Mouse (Mus musculus) heart, adult 2 months (tissue): ENCODE data around the gene Spint4. TPM values are rescaled to one million over a fixed set of nuclear protein-coding genes. Genes with fewer than 3 reads are reported as not detected.

ENCODE experiments used
- DNase-seq, 2 experiments: peaks; one replicate each; pipeline ENCODE4 v3.0.0; 2021
- H3K27ac ChIP-seq: fragments of 200-600 bp; 2 replicates; pipeline ENCODE4 v1.8.1; 2022
- H3K27me3 ChIP-seq: fragments of 200-500 bp; 2 replicates; pipeline ENCODE4 v1.6.1; 2012; ENCODE audit warnings: mild to moderate bottlenecking, low read length, inconsistent platforms, mixed read lengths; ENCODE audit not compliant: control insufficient read depth, insufficient read depth
- H3K36me3 ChIP-seq: fragments of 200-500 bp; 2 replicates; pipeline ENCODE4 v1.6.1; 2012; ENCODE audit warnings: low read length, inconsistent platforms; ENCODE audit not compliant: control insufficient read depth, insufficient read depth
- H3K4me1 ChIP-seq: fragments of 200-500 bp; 2 replicates; pipeline ENCODE4 v1.6.1; 2011; ENCODE audit warnings: low read length; ENCODE audit not compliant: control insufficient read depth, insufficient read depth
- H3K4me3 ChIP-seq: fragments of 200-600 bp; 2 replicates; pipeline ENCODE4 v1.8.1; 2022
- H3K79me2 ChIP-seq: fragments of 200-500 bp; replicated peaks from 2 replicates; pipeline ENCODE4 v1.6.1; 2012; ENCODE audit warnings: mild to moderate bottlenecking, inconsistent platforms, low read length, moderate library complexity, mixed read lengths; ENCODE audit not compliant: control insufficient read depth, insufficient read depth
- H3K9ac ChIP-seq: fragments of 200-500 bp; 2 replicates; pipeline ENCODE4 v1.6.1; 2012; ENCODE audit warnings: low read depth, mild to moderate bottlenecking, control low read depth, inconsistent platforms, low read length, mixed read lengths
- CTCF ChIP-seq: fragments of 200-600 bp; IDR thresholded peaks from 2 replicates; pipeline ENCODE4 v1.8.1; 2022; ENCODE audit warnings: antibody characterized with exemption, mild to moderate bottlenecking, moderate library complexity
- EP300 ChIP-seq: fragments of 200-500 bp; IDR thresholded peaks from 2 replicates; pipeline ENCODE4 v1.6.1; 2011; ENCODE audit warnings: low read depth, low read length, control low read depth; ENCODE audit not compliant: insufficient read depth
- POLR2A ChIP-seq: fragments of 200-500 bp; IDR thresholded peaks from 2 replicates; pipeline ENCODE4 v1.6.1; 2011; ENCODE audit warnings: mild to moderate bottlenecking, low read depth, low read length, control low read depth; ENCODE audit not compliant: insufficient read depth
- WGBS: fragments of 180-500 bp; shearing (Covaris S2); methylation state at CpG from one replicate; pipeline ENCODE4 v1.1.7; 2018; 5-methylcytosine and 5-hydroxymethylcytosine counted together
- intact Hi-C: fragments of 180-260 bp; cut with DNase I; formaldehyde crosslinking; loops from one replicate; pipeline ENCODE4 v1.15.1; 2025
- polyA plus RNA-seq: library from polyadenylated mRNA; depleted of rRNA; stranded (reverse); fragments of >200 nt; gene quantifications from 2 replicates; pipeline ENCODE4 v1.2.3, GENCODE M21; 2012; rRNA removed
- total RNA-seq, 2 experiments: library from RNA; stranded (reverse); gene quantifications; 2 replicates each; pipeline ENCODE4 v1.2.3; 2021

The Spint4 gene
- total and polyA plus RNA-seq, 3 experiments: not detected

- Histone ChIP-seq H3K4me1 (peaks cover 5% of the 10 kb centered on the region), H3K27me3 (no peaks in the 10 kb centered on the region), H3K9ac (no peak overlapping the region), H3K27ac (no peak overlapping the region), H3K36me3 (no peaks in the 10 kb centered on the region), H3K79me2 (peaks cover 6% of the 10 kb centered on the region), H3K4me3 (no peak overlapping the region)
- TF ChIP-seq POLR2A: no peak
- TF ChIP-seq EP300: no peak
- no peak for TF ChIP-seq CTCF
- intact Hi-C loops: loop anchor here (5.0 kb wide), 1 partner anchor 39 kb away; the partner anchor contains the start of gene Snx21
- 80% methylated on average over 4 of the region's 4 CpGs for WGBS
- DNase-seq: no peak
Observed at GRCm38 (mm10) chr2:164748191-164748590, 49.9 kb downstream of the Spint4 start.

- TF ChIP-seq EP300: no peak
- TF ChIP-seq CTCF: no peak
- no peak for TF ChIP-seq POLR2A
- intact Hi-C loops: loop anchor here (5.0 kb wide), 1 partner anchor 38 kb away; the partner anchor contains the start of gene Snx21
- H3K4me3 ChIP-seq: no peak overlapping the region
- H3K79me2 ChIP-seq: peaks cover 6% of the 10 kb centered on the region
- peaks cover 5% of the 10 kb centered on the region for H3K4me1 ChIP-seq
- H3K27ac ChIP-seq: no peak overlapping the region
- DNase-seq: no peak
- 84% methylated on average over 6 of the region's 6 CpGs for WGBS
- H3K9ac ChIP-seq: no peak overlapping the region
- peaks cover under 1% of the 10 kb centered on the region; the same call in 1 of the 2 replicates for H3K36me3 ChIP-seq
- no peaks in the 10 kb centered on the region for H3K27me3 ChIP-seq
Observed at GRCm38 (mm10) chr2:164748991-164749390, 50.7 kb downstream of the Spint4 start.

Other genes starting within 250 kb of the Spint4 start
Only the 30 nearest of the 32 such genes appear.
- gene Gm20458, start 237.5 kb upstream of the Spint4 start, total RNA-seq: 1 to 10 TPM; 8.0 to 9.2 TPM
- gene Gm20458, start 237.5 kb upstream of the Spint4 start, polyA plus RNA-seq: 7.8 and 17.2 TPM in 2 replicates
- gene Trp53tg5, start 224.8 kb upstream of the Spint4 start, total RNA-seq: not detected
- not detected in 2 replicates for gene Trp53tg5, start 224.8 kb upstream of the Spint4 start, polyA plus RNA-seq
- gene Dbndd2, start 212.4 kb upstream of the Spint4 start, total RNA-seq: 10 to 100 TPM in 1 of 2 experiments, 1 to 10 TPM in 1; 8.0 to 10.3 TPM
- gene Dbndd2, start 212.4 kb upstream of the Spint4 start, polyA plus RNA-seq: 17.9 and 31.9 TPM in 2 replicates
- 10 to 100 TPM; 31.3 to 31.5 TPM for gene Pigt, start 201.0 kb upstream of the Spint4 start, total RNA-seq
- 47.1 and 51.3 TPM in 2 replicates for gene Pigt, start 201.0 kb upstream of the Spint4 start, polyA plus RNA-seq
- 1 to 10 TPM in 1 of 2 experiments, under 1 TPM in 1; 0.43 to 1.3 TPM for gene Wfdc2, start 136.1 kb upstream of the Spint4 start, total RNA-seq
- gene Wfdc2, start 136.1 kb upstream of the Spint4 start, polyA plus RNA-seq: 0.50 and 78.4 TPM in 2 replicates
- not detected for gene Spint3, start 125.0 kb upstream of the Spint4 start, total RNA-seq
- not detected in 2 replicates for gene Spint3, start 125.0 kb upstream of the Spint4 start, polyA plus RNA-seq
- gene Wfdc6a, start 113.1 kb upstream of the Spint4 start, total RNA-seq: under 1 TPM in 1 of 2 experiments, not detected in 1; 0.30 TPM
- gene Wfdc6a, start 113.1 kb upstream of the Spint4 start, polyA plus RNA-seq: 0.47 and 0.56 TPM in 2 replicates
- not detected for gene Eppin, start 104.9 kb upstream of the Spint4 start, total RNA-seq
- 0.16 TPM in 1 of 2 replicates, not detected in the other for gene Eppin, start 104.9 kb upstream of the Spint4 start, polyA plus RNA-seq
- gene Wfdc6b, start 85.0 kb upstream of the Spint4 start, total RNA-seq: not detected
- not detected in 2 replicates for gene Wfdc6b, start 85.0 kb upstream of the Spint4 start, polyA plus RNA-seq
- not detected for gene Wfdc8, start 84.9 kb upstream of the Spint4 start, total RNA-seq
- not detected in 2 replicates for gene Wfdc8, start 84.9 kb upstream of the Spint4 start, polyA plus RNA-seq
- not detected for gene Wfdc16, start 59.7 kb upstream of the Spint4 start, total RNA-seq
- gene Wfdc16, start 59.7 kb upstream of the Spint4 start, polyA plus RNA-seq: not detected in 2 replicates
- gene Wfdc10, start 42.5 kb upstream of the Spint4 start, total RNA-seq: not detected
- not detected in 2 replicates for gene Wfdc10, start 42.5 kb upstream of the Spint4 start, polyA plus RNA-seq
- gene Wfdc9, start 41.9 kb upstream of the Spint4 start, total RNA-seq: not detected
- gene Wfdc9, start 41.9 kb upstream of the Spint4 start, polyA plus RNA-seq: not detected in 2 replicates
- not detected for gene Wfdc11, start 24.4 kb upstream of the Spint4 start, total RNA-seq
- not detected in 2 replicates for gene Wfdc11, start 24.4 kb upstream of the Spint4 start, polyA plus RNA-seq
- not detected for gene Wfdc13, start 13.4 kb upstream of the Spint4 start, total RNA-seq
- gene Wfdc13, start 13.4 kb upstream of the Spint4 start, polyA plus RNA-seq: 0.25 TPM in 1 of 2 replicates, not detected in the other
- gene Spint5, start 16.8 kb downstream of the Spint4 start, total RNA-seq: not detected
- gene Spint5, start 16.8 kb downstream of the Spint4 start, polyA plus RNA-seq: not detected in 2 replicates
- gene Wfdc3, start 47.4 kb downstream of the Spint4 start, total RNA-seq: not detected
- gene Wfdc3, start 47.4 kb downstream of the Spint4 start, polyA plus RNA-seq: 0.31 and 0.50 TPM in 2 replicates
- gene Dnttip1, start 47.5 kb downstream of the Spint4 start, total RNA-seq: 10 to 100 TPM; 21.8 to 21.9 TPM
- gene Dnttip1, start 47.5 kb downstream of the Spint4 start, polyA plus RNA-seq: 15.0 and 15.9 TPM in 2 replicates
- gene Ube2c, start 71.4 kb downstream of the Spint4 start, total RNA-seq: 1 to 10 TPM; 1.5 to 4.2 TPM
- 3.0 and 7.3 TPM in 2 replicates for gene Ube2c, start 71.4 kb downstream of the Spint4 start, polyA plus RNA-seq
- under 1 TPM in 1 of 2 experiments, not detected in 1; 0.50 TPM for gene Tnnc2, start 81.5 kb downstream of the Spint4 start, total RNA-seq
- not detected in 2 replicates for gene Tnnc2, start 81.5 kb downstream of the Spint4 start, polyA plus RNA-seq
- gene Snx21, start 87.3 kb downstream of the Spint4 start, total RNA-seq: 10 to 100 TPM; 21.2 to 30.3 TPM
- gene Snx21, start 87.3 kb downstream of the Spint4 start, polyA plus RNA-seq: 24.7 and 29.0 TPM in 2 replicates
- gene Acot8, start 106.4 kb downstream of the Spint4 start, total RNA-seq: 10 to 100 TPM; 13.3 to 14.0 TPM
- 17.0 and 19.1 TPM in 2 replicates for gene Acot8, start 106.4 kb downstream of the Spint4 start, polyA plus RNA-seq
- gene Zswim3, start 106.6 kb downstream of the Spint4 start, total RNA-seq: 1 to 10 TPM; 1.7 to 2.1 TPM
- gene Zswim3, start 106.6 kb downstream of the Spint4 start, polyA plus RNA-seq: 2.1 and 2.8 TPM in 2 replicates
- gene Zswim1, start 124.2 kb downstream of the Spint4 start, total RNA-seq: 1 to 10 TPM; 4.5 to 5.3 TPM
- gene Zswim1, start 124.2 kb downstream of the Spint4 start, polyA plus RNA-seq: 5.1 and 6.4 TPM in 2 replicates
- gene Spata25, start 130.0 kb downstream of the Spint4 start, total RNA-seq: under 1 TPM; 0.60 to 0.68 TPM
- gene Spata25, start 130.0 kb downstream of the Spint4 start, polyA plus RNA-seq: 0.23 TPM in 1 of 2 replicates, not detected in the other
- 10 to 100 TPM; 94.3 to 99.8 TPM for gene Ctsa, start 134.4 kb downstream of the Spint4 start, total RNA-seq
- 200 and 232 TPM in 2 replicates for gene Ctsa, start 134.4 kb downstream of the Spint4 start, polyA plus RNA-seq
- gene Neurl2, start 135.0 kb downstream of the Spint4 start, total RNA-seq: 10 to 100 TPM; 47.2 to 49.2 TPM
- gene Neurl2, start 135.0 kb downstream of the Spint4 start, polyA plus RNA-seq: 54.2 and 54.8 TPM in 2 replicates
- gene Pltp, start 159.2 kb downstream of the Spint4 start, total RNA-seq: 10 to 100 TPM; 33.8 to 36.1 TPM
- gene Pltp, start 159.2 kb downstream of the Spint4 start, polyA plus RNA-seq: 57.4 and 71.2 TPM in 2 replicates
- gene Pcif1, start 180.8 kb downstream of the Spint4 start, total RNA-seq: 10 to 100 TPM; 25.7 to 31.8 TPM
- gene Pcif1, start 180.8 kb downstream of the Spint4 start, polyA plus RNA-seq: 18.4 and 20.8 TPM in 2 replicates
- 1 to 10 TPM; 8.0 to 8.2 TPM for gene Zfp335, start 213.3 kb downstream of the Spint4 start, total RNA-seq
- 14.0 and 14.3 TPM in 2 replicates for gene Zfp335, start 213.3 kb downstream of the Spint4 start, polyA plus RNA-seq